Mouse (Mus musculus) thymus, adult 18-20 months (tissue): ENCODE results near the gene Naalad2.
"Not testable (repeated sequence)": the region's sequence is repeated elsewhere in the genome, so short reads cannot be mapped to it uniquely, and the experiment has no call there.

Source experiments
- DNase-seq, 2 experiments: peaks; one replicate each; pipeline ENCODE4 v3.0.0; 2022; ENCODE audit warnings: mixed read lengths in 2 of 2

The Naalad2 gene

GRCm38 (mm10) chr9:18402895-18403294 lies at the start of gene Naalad2:
Naalad2 (minus strand) TSS chr9:18402995.
- not testable (repeated sequence) for DNase-seq

- no peak for DNase-seq
Measured at GRCm38 (mm10) chr9:18431687-18432086, 28.9 kb upstream of the Naalad2 start.

- no peak for DNase-seq
Measured at GRCm38 (mm10) chr9:18430354-18430753, 27.6 kb upstream of the Naalad2 start, which contains the start of gene Mbd3l2. Mbd3l2 (plus strand) TSS chr9:18430654.

GRCm38 (mm10) chr9:18412371-18412770 lies 9.6 kb upstream of the Naalad2 start:
- not testable (repeated sequence) for DNase-seq

- no peak for DNase-seq
Measured at GRCm38 (mm10) chr9:18404118-18404517, 1.3 kb upstream of the Naalad2 start, which contains the start of gene Ubtfl1. Ubtfl1 (plus strand) TSS chr9:18404418.

GRCm38 (mm10) chr9:18399629-18400028 lies 3.2 kb downstream of the Naalad2 start:
- no peak for DNase-seq

- DNase-seq = no peak
Measured at GRCm38 (mm10) chr9:18385782-18386181, 17.0 kb downstream of the Naalad2 start.

GRCm38 (mm10) chr9:18373026-18373425 lies 29.8 kb downstream of the Naalad2 start:
- not testable (repeated sequence) for DNase-seq

GRCm38 (mm10) chr9:18319990-18320389 lies 82.8 kb downstream of the Naalad2 start:
- no peak for DNase-seq

GRCm38 (mm10) chr9:18298301-18298700 lies 104.5 kb downstream of the Naalad2 start:
- no peak for DNase-seq

GRCm38 (mm10) chr9:18293026-18293781 lies 109.6 kb downstream of the Naalad2 start:
- no peak for DNase-seq

- no peak for DNase-seq
Measured at GRCm38 (mm10) chr9:18292443-18292922, 110.3 kb downstream of the Naalad2 start.

- peak; percentile 84 to 91 for DNase-seq
Measured at GRCm38 (mm10) chr9:18291571-18292429, 111.0 kb downstream of the Naalad2 start, which contains the start of gene Chordc1. Chordc1 (plus strand) TSS chr9:18292125.

GRCm38 (mm10) chr9:18278693-18279092 lies 124.1 kb downstream of the Naalad2 start:
- DNase-seq = peak in 1 of 2 experiments; percentile 4

- DNase-seq = no peak
Measured at GRCm38 (mm10) chr9:18277497-18277896, 125.3 kb downstream of the Naalad2 start.

- no peak for DNase-seq
Measured at GRCm38 (mm10) chr9:18276844-18277243, 126.0 kb downstream of the Naalad2 start.

GRCm38 (mm10) chr9:18275901-18276300 lies 126.9 kb downstream of the Naalad2 start:
- DNase-seq = no peak
